Mouse (Mus musculus): ENCODE data around the gene Pmel. TPM values are rescaled to one million over a fixed set of nuclear protein-coding genes. Genes with fewer than 3 reads are reported as not detected.

Pmel gene
- polyA plus RNA-seq (2015; fragmentation: Nextera tagmentation; extraction: Ambion mirVana): 1.6 and 3.0 TPM in 2 replicates

DNA sequence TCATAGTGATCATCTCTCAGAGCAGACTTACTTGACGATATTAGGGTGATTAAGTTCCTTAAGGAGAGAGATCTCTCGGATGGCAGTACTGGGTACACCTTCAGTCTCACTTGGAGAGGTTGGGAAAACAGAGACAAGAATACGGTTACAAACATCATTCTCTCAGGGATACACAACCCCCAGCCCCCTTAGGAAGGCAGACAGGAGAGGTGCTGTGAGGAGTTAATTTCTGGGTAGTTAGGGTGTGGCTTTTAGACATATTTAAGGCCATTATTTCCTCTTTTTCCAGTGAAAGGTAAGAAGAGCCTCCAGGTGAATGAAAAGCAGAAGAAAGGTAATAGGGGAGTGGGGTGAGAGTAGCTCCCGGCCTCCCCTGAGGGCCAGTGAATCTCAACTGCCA is at the start of gene Pmel:
Gene Pmel (plus strand): TSS at position 301 of the 400 bp plus-strand sequence.
- peak within 1 kb of the TSS; percentile 75 for H3K4me2 ChIP-seq (ENCODE audit: low read depth, low read length)
- no peak for ATAC-seq (ENCODE audit: insufficient read depth, low FRiP score)
- WGBS: 14% methylated on average over 4 of the region's 4 CpGs

DNA sequence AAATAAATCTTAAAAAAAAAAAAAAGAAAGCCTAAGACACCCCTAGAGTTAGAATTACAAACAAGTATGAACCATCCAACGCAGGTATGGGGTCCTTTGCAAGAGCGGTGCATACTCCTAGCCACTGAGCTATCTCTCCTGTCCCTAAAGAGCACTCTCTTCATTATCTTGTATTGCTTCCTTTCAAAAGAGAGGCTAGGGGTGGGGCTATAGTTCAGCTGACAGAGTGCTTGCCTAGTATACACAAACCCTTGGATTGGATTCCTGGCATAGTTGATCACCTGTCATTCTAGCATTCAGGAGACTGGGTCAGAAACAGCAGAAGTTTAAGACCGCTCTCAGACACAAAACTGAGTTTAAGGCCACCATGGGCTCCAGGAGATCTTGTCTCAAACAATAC is 48.7 kb upstream of the Pmel start:
- WGBS: 33% methylated on average over 3 of the region's 3 CpGs
- no peaks in the 10 kb centered on the region for H3K4me1 ChIP-seq (ENCODE audit: control insufficient read depth, insufficient read depth, low read length)
- H3K36me3 ChIP-seq (ENCODE audit: control insufficient read depth, insufficient read depth, low read length): no peaks in the 10 kb centered on the region
- no peak overlapping the region for H3K4me3 ChIP-seq (replicated peaks; ENCODE audit: low read length)
- H3K27ac ChIP-seq (ENCODE audit: low read length): no peak overlapping the region
- H3K4me2 ChIP-seq (ENCODE audit: low read depth, low read length): no peak overlapping the region
- H3K27me3 ChIP-seq (ENCODE audit: control insufficient read depth, insufficient read depth, low read length): no peaks in the 10 kb centered on the region
- ATAC-seq (ENCODE audit: insufficient read depth, low FRiP score): no peak
- H3K9me3 ChIP-seq (replicated peaks; ENCODE audit: control insufficient read depth, low read length): no peaks in the 10 kb centered on the region
- H3K9ac ChIP-seq (ENCODE audit: low read length): no peak overlapping the region

More for the DNA sequence above, at the start of gene Pmel:
- H3K4me1 ChIP-seq (ENCODE audit: control insufficient read depth, insufficient read depth, low read length): peaks cover 14% of the 10 kb centered on the region
- peak within 1 kb of the TSS; percentile 91 for H3K9ac ChIP-seq (ENCODE audit: low read length)
- H3K4me3 ChIP-seq (replicated peaks; ENCODE audit: low read length): peak within 1 kb of the TSS; percentile 97
- H3K27ac ChIP-seq (ENCODE audit: low read length): peak within 1 kb of the TSS; percentile 98
- peaks cover 15% of the 10 kb centered on the region for H3K36me3 ChIP-seq (ENCODE audit: control insufficient read depth, insufficient read depth, low read length)
- no peaks in the 10 kb centered on the region for H3K27me3 ChIP-seq (ENCODE audit: control insufficient read depth, insufficient read depth, low read length)
- no peaks in the 10 kb centered on the region for H3K9me3 ChIP-seq (replicated peaks; ENCODE audit: control insufficient read depth, low read length)

DNA sequence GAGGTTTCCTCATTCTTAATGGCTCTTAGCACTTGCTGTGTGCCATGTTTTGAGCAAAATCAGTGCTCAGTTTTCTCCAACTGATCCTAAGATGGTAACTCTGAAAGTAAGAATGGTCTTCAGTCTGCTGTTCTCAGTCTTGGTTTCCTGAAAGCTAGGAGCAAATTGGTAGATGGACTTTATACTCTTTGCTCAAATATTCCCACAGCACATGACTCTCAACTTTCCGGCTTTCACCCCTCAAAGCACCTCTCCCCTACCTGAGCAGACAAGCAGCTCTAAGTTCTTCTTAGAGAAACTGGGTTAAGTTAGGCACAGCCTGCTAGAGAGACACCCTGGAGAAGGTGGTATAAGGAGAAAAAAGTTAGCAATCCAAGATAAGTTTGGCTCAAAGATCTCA is 47.3 kb upstream of the Pmel start:
- Histone ChIP-seq H3K4me1 (ENCODE audit: control insufficient read depth, insufficient read depth, low read length) (no peaks in the 10 kb centered on the region), H3K27ac (ENCODE audit: low read length) (no peak overlapping the region), H3K36me3 (ENCODE audit: control insufficient read depth, insufficient read depth, low read length) (no peaks in the 10 kb centered on the region), H3K9ac (ENCODE audit: low read length) (no peak overlapping the region), H3K27me3 (ENCODE audit: control insufficient read depth, insufficient read depth, low read length) (no peaks in the 10 kb centered on the region), H3K4me3 (replicated peaks; ENCODE audit: low read length) (no peak overlapping the region), H3K9me3 (replicated peaks; ENCODE audit: control insufficient read depth, low read length) (no peaks in the 10 kb centered on the region), H3K4me2 (ENCODE audit: low read depth, low read length) (no peak overlapping the region)
- WGBS: 79% methylated on average over 1 of the region's 1 CpGs
- no peak for ATAC-seq (ENCODE audit: insufficient read depth, low FRiP score)

DNA sequence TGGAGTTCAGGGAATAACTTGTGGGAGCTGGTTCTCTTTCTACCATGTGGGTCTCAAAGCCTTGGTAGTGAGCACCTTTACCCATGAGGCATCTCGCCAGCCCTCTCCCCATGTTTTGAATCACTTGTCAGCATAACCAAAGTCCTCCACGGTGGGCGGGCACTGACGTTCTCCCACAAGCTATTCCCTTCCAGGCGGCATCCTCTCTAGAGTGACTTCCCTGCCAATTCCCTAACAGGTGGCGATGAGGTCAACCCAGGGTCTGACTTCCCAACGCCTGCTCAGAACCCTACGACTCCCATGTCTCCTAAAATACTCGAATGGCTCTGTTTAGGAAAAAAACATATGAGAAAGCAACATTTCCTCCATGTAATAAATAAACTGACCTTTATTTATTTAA is 46.2 kb upstream of the Pmel start:
- no peaks in the 10 kb centered on the region for H3K27me3 ChIP-seq (ENCODE audit: control insufficient read depth, insufficient read depth, low read length)
- no peak overlapping the region for H3K4me2 ChIP-seq (ENCODE audit: low read depth, low read length)
- 58% methylated on average over 9 of the region's 9 CpGs for WGBS
- no peaks in the 10 kb centered on the region for H3K4me1 ChIP-seq (ENCODE audit: control insufficient read depth, insufficient read depth, low read length)
- no peak overlapping the region for H3K4me3 ChIP-seq (replicated peaks; ENCODE audit: low read length)
- H3K9me3 ChIP-seq (replicated peaks; ENCODE audit: control insufficient read depth, low read length): no peaks in the 10 kb centered on the region
- no peak for ATAC-seq (ENCODE audit: insufficient read depth, low FRiP score)
- H3K9ac ChIP-seq (ENCODE audit: low read length): no peak overlapping the region
- no peak overlapping the region for H3K27ac ChIP-seq (ENCODE audit: low read length)
- no peaks in the 10 kb centered on the region for H3K36me3 ChIP-seq (ENCODE audit: control insufficient read depth, insufficient read depth, low read length)

DNA sequence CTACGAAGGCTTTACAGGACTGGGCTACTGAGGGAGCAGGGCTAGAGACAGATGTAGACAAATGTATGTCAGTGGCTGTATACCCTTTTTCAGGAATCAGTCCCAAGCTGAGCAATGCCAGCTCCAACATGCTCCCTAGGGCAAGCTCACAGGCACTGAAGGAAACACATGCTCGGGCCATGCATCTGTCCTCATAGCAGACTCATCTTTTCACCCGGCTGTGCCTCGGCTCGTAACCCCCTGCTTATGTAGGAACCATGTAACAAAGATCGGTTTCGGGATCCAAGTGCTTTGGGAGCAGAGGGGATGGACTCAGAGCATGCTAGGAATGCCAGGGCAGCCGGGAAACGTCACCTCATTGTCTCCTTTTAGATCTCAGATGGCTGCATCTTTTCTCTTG is 44.5 kb upstream of the Pmel start:
- Histone ChIP-seq H3K27me3 (ENCODE audit: control insufficient read depth, insufficient read depth, low read length) (no peaks in the 10 kb centered on the region), H3K9ac (ENCODE audit: low read length) (no peak overlapping the region), H3K4me3 (replicated peaks; ENCODE audit: low read length) (no peak overlapping the region), H3K9me3 (replicated peaks; ENCODE audit: control insufficient read depth, low read length) (no peaks in the 10 kb centered on the region), H3K27ac (ENCODE audit: low read length) (no peak overlapping the region), H3K4me1 (ENCODE audit: control insufficient read depth, insufficient read depth, low read length) (no peaks in the 10 kb centered on the region), H3K36me3 (ENCODE audit: control insufficient read depth, insufficient read depth, low read length) (no peaks in the 10 kb centered on the region), H3K4me2 (ENCODE audit: low read depth, low read length) (no peak overlapping the region)
- ATAC-seq (ENCODE audit: insufficient read depth, low FRiP score): no peak
- 48% methylated on average over 9 of the region's 9 CpGs for WGBS

DNA sequence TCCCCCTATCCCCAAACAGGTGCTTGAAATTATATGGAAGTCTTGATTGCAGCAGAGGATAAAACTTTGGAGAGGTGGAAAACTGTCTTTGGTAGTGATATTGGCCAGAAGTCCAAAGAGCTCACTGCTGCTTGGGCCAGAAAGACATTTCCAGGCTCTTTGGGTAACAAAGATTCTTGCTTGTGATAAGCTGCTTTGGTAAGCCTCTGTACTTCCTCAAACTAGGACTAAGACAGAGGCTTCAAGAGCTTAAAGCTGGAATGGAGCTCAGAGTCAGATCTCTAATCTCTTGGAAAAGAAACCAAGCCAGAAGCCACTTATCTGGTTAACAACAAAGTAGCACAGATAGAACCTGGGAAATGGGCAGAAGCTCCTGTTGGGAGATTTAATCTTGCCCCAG is 41.5 kb upstream of the Pmel start:
- no peak overlapping the region for H3K27ac ChIP-seq (ENCODE audit: low read length)
- H3K9me3 ChIP-seq (replicated peaks; ENCODE audit: control insufficient read depth, low read length): no peaks in the 10 kb centered on the region
- H3K4me1 ChIP-seq (ENCODE audit: control insufficient read depth, insufficient read depth, low read length): no peaks in the 10 kb centered on the region
- no peak overlapping the region for H3K4me2 ChIP-seq (ENCODE audit: low read depth, low read length)
- no peak overlapping the region for H3K4me3 ChIP-seq (replicated peaks; ENCODE audit: low read length)
- no peaks in the 10 kb centered on the region for H3K27me3 ChIP-seq (ENCODE audit: control insufficient read depth, insufficient read depth, low read length)
- no peak overlapping the region for H3K9ac ChIP-seq (ENCODE audit: low read length)
- H3K36me3 ChIP-seq (ENCODE audit: control insufficient read depth, insufficient read depth, low read length): no peaks in the 10 kb centered on the region
- no peak for ATAC-seq (ENCODE audit: insufficient read depth, low FRiP score)

DNA sequence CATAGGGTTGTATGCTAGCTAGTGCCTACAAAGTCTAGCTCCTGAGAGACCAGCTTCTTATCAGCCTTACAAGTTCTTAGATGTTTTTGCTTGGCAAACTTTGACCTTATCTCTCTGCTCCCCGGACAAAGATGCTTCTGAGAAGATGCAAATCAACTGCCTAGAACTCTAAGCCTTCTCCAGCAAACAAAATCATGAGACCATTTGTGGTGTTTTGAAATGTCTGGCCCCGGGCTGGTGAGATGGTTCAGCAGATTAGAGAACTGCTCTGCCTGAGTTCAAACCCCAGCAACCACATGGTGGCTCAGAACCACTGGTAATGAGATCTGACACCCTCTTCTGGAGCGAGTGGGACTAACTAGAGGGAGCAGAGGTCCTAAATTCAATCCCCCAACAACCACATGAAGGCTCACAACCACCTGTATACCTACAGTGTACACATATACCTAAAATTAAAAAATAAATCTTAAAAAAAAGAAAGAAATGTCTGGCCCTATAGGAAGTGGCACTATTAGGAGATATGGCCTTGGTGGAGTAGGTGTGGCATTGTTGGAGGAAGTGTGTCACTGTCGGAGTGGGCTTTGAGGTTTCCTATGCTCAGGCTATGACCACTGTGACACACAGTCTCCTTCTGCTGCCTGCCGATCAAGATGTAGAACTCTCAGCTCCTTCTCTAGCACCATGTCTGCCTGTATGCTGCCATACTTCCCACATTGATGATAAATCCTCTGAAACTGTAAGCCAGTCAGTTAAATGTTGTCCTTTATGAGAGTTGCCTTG is 40.4 kb upstream of the Pmel start:
- no peaks in the 10 kb centered on the region for H3K9me3 ChIP-seq (replicated peaks; ENCODE audit: control insufficient read depth, low read length)

DNA sequence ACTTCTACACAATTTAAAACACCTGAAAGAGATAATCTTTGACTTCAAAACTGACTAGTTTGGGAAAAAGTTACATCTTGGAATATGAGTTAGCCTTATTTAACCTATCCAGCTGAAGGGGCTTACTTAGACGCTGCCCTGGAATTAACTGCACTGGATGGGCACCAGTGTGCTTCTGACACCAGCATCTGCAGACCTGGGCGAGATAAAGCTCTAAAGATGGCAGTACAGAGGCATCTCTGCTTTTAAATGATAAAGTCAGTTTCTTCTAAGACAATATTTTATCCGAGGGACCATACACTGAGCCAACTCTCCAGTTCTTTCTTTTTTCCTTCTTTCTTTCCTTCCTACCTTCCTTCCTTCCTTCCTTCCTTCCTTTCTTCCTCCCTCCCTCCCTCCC is 39.2 kb upstream of the Pmel start:
- WGBS: 72% methylated on average over 3 of the region's 3 CpGs
- Histone ChIP-seq H3K9ac (ENCODE audit: low read length) (no peak overlapping the region), H3K4me1 (ENCODE audit: control insufficient read depth, insufficient read depth, low read length) (no peaks in the 10 kb centered on the region), H3K9me3 (replicated peaks; ENCODE audit: control insufficient read depth, low read length) (no peaks in the 10 kb centered on the region), H3K4me3 (replicated peaks; ENCODE audit: low read length) (no peak overlapping the region), H3K36me3 (ENCODE audit: control insufficient read depth, insufficient read depth, low read length) (no peaks in the 10 kb centered on the region), H3K27me3 (ENCODE audit: control insufficient read depth, insufficient read depth, low read length) (no peaks in the 10 kb centered on the region), H3K27ac (ENCODE audit: low read length) (no peak overlapping the region), H3K4me2 (ENCODE audit: low read depth, low read length) (no peak overlapping the region)
- ATAC-seq (ENCODE audit: insufficient read depth, low FRiP score): no peak

More for the DNA sequence above, 40.4 kb upstream of the Pmel start:
- Histone ChIP-seq H3K4me1 (ENCODE audit: control insufficient read depth, insufficient read depth, low read length) (no peaks in the 10 kb centered on the region), H3K4me2 (ENCODE audit: low read depth, low read length) (no peak overlapping the region), H3K27me3 (ENCODE audit: control insufficient read depth, insufficient read depth, low read length) (no peaks in the 10 kb centered on the region), H3K9ac (ENCODE audit: low read length) (no peak overlapping the region), H3K4me3 (replicated peaks; ENCODE audit: low read length) (no peak overlapping the region), H3K36me3 (ENCODE audit: control insufficient read depth, insufficient read depth, low read length) (no peaks in the 10 kb centered on the region), H3K27ac (ENCODE audit: low read length) (no peak overlapping the region)
- no peak for ATAC-seq (ENCODE audit: insufficient read depth, low FRiP score)
- WGBS: 53% methylated on average over 5 of the region's 5 CpGs

DNA sequence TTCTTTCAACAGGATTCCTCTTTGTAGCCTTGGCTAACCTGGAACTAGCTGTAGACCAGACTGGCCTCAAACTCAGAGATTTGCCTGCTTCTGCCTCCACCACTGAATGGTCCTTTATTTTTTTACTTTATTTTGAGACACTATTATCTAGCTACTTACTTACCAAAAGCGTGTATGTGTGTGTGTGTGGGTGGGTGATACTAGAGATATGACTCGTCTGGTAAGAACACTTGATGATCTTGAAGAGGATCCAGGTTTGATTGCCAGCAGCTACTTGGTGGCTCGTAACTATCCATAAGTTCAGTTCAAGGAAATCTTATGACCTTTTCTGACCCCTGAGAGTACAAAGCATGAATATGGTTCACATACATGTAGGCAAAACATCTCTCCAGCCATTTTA is 38.7 kb upstream of the Pmel start:
- Histone ChIP-seq H3K4me1 (ENCODE audit: control insufficient read depth, insufficient read depth, low read length) (no peaks in the 10 kb centered on the region), H3K9me3 (replicated peaks; ENCODE audit: control insufficient read depth, low read length) (no peaks in the 10 kb centered on the region), H3K27me3 (ENCODE audit: control insufficient read depth, insufficient read depth, low read length) (no peaks in the 10 kb centered on the region), H3K36me3 (ENCODE audit: control insufficient read depth, insufficient read depth, low read length) (no peaks in the 10 kb centered on the region), H3K9ac (ENCODE audit: low read length) (no peak overlapping the region), H3K4me3 (replicated peaks; ENCODE audit: low read length) (no peak overlapping the region), H3K27ac (ENCODE audit: low read length) (no peak overlapping the region), H3K4me2 (ENCODE audit: low read depth, low read length) (no peak overlapping the region)
- ATAC-seq (ENCODE audit: insufficient read depth, low FRiP score): no peak
- 86% methylated on average over 3 of the region's 3 CpGs for WGBS
